Mouse (Mus musculus): ENCODE results near the gene Olfr1008.
"Not testable (repeated sequence)": the region's sequence is repeated elsewhere in the genome, so short reads cannot be mapped to it uniquely, and the experiment has no call there.

The Olfr1008 gene

DNA sequence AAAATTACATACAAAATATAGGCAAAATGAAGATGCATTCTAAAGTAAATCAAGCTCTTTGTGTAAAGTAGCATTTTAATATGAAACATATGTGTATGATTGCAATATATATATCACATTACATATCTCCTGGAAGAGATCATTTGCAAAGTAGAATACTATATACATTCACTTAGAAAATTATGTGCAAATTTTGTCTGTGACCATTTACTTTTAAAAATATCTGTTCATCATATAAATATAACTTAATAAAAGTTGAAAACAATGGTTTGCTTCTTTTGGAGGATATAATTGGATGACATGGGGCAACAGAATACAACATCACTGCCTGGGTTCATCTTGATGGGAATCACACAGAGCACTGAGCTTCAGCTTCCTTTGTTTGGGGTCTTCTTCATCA, at the start of gene Olfr1008:
TSS of gene Olfr1008 (plus strand) at position 301 of the 400 bp plus-strand sequence.
- DNase-seq (ENCODE audit: low read depth, low spot score) = no peak

DNA sequence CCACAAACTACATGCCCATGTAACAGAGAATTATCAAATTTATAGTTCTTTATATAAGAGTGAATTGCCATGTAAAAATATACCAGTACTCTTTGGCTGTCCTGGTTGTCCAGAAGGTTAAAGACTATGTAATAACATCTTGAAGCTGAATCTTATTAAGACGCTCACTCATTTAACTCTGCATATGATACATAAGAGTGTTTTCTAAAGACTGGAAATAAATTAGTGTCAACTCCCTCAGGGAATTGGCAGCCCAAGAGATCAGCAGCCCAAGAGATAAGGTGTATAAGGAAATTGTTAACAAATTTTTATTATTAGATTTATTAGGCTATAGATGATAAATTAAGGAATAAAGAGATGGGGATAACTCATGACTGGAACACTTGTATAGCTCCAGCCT, 38.6 kb upstream of the Olfr1008 start, which contains the start of gene Olfr1002:
TSS of gene Olfr1002 (minus strand) at position 101 of the 400 bp plus-strand sequence.
- no peak for DNase-seq (ENCODE audit: low read depth, low spot score)

DNA sequence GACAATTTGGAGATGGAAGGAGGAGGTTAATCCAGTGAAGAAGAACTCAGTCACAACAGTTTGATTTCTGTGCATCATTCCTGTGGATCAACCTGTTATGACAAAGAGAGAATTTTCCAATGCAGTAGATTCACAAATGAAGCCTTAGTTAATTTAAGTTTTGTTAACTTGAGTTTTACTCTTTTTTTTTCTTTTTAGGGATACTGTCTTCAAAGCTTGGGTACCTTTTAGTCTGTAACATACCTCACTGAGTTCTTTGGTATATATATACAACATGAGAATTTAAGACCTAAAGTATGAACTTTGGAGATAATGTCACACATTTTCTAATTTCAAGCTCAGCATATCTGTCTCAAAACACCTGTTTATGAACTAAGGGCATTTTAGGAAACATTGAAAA, 24.9 kb upstream of the Olfr1008 start, which contains the start of gene Olfr154:
TSS of gene Olfr154 (minus strand) at position 101 of the 400 bp plus-strand sequence.
- not testable (repeated sequence) for DNase-seq (ENCODE audit: low read depth, low spot score)

DNA sequence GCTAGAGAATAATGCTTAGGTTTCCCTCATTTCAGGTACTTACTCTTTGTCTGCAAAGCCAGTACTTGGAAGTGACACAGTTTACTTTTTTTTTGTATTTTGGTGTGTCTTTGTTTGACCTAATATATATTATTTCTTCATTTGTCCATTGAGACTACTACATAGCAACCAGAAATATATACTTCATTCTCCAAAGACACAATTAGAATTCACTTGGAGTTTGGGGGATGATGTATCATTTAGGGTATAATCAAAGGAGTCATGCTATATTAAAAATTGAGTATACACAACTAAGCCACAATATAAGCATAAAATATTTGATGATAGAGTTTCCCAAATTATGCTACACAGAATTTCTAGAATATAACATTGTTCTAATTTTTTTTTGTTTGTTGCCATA, 10.6 kb upstream of the Olfr1008 start, which contains the start of gene Olfr1006:
TSS of gene Olfr1006 (minus strand) at position 101 of the 400 bp plus-strand sequence.
- DNase-seq (ENCODE audit: low read depth, low spot score) = no peak

- not testable (repeated sequence) for DNase-seq (ENCODE audit: low read depth, low spot score)
Observed at GRCm38 (mm10) chr2:85710680-85711079, 21.4 kb downstream of the Olfr1008 start.

GRCm38 (mm10) chr2:85711159-85711558, 21.9 kb downstream of the Olfr1008 start:
- DNase-seq (ENCODE audit: low read depth, low spot score) = no peak

DNA sequence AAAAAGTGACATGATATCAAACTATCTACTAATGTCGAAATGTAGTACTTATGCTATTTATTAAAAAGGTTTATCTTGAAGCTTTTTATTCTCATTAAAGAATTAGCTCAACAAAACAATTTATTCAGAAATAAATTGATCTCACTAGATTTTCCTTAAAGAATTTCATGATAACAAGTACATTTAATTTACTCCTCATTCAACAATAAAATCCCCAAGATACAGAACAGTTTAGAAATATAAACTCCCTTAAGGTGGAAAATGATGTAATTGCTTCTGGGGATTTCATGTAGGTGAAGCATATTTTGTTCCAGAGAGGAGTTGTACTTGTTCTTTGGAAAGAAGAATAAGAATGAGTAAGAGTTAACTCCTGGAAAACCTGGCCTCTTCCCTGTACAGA, 25.9 kb downstream of the Olfr1008 start, which contains the start of gene Olfr1009:
TSS of gene Olfr1009 (plus strand) at position 301 of the 400 bp plus-strand sequence.
- no peak for DNase-seq (ENCODE audit: low read depth, low spot score)

DNA sequence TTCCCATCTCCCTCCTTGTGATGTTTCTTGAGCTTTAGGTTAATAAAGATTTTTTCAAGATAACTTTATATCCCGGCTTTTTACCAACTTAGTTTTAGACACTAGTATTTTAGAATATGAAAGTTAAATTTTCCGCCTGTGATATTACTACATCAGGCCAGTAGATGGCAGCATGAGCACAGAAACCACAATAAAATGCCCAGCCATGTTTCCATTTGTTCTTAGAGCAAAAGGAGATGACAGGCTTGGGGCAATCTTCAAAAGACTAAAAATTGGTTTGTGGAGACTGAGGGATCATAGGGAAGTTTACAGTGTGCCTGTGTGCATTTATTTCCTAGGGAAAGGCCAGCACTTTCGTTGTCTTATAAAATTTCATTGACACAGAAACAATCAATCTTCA, 36.6 kb downstream of the Olfr1008 start:
- peak; percentile 41 for DNase-seq (ENCODE audit: low read depth, low spot score)

Measured in mesoderm, embryonic 11.5 days (tissue).